Mouse (Mus musculus): ENCODE measurements around the gene Trpm8.

Gene Trpm8

GRCm38 (mm10) chr1:88284946-88285320, 7.5 kb downstream of the Trpm8 start:
- DNase-seq (ENCODE audit: low spot score) = no peak

GRCm38 (mm10) chr1:88285652-88286051, 8.2 kb downstream of the Trpm8 start:
- DNase-seq (ENCODE audit: low spot score) = no peak

GRCm38 (mm10) chr1:88286136-88286845, 8.8 kb downstream of the Trpm8 start:
- no peak for DNase-seq (ENCODE audit: low spot score)

- no peak for DNase-seq (ENCODE audit: low spot score)
Observed at GRCm38 (mm10) chr1:88286887-88287696, 9.6 kb downstream of the Trpm8 start.

GRCm38 (mm10) chr1:88287697-88287980, 10.2 kb downstream of the Trpm8 start:
- no peak for DNase-seq (ENCODE audit: low spot score)

- no peak for DNase-seq (ENCODE audit: low spot score)
Observed at GRCm38 (mm10) chr1:88288056-88288788, 10.8 kb downstream of the Trpm8 start.

DNA sequence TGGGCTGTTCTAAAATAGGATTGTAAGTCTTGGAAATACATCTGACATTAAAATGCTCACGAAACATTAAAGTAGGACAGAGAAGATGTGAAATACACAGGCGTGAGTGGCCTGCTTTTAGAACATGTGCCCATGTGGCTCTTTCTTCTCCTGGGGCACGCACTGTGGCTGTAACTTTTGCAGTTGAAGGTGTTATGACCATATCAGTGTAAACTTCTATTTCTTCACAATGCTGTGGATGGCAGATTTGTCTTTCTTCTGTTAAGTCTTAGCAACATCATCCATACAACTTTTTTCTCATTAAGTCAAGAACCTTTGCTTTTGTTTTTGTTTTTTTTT, 11.3 kb downstream of the Trpm8 start:
- DNase-seq (ENCODE audit: low spot score) = no peak

DNA sequence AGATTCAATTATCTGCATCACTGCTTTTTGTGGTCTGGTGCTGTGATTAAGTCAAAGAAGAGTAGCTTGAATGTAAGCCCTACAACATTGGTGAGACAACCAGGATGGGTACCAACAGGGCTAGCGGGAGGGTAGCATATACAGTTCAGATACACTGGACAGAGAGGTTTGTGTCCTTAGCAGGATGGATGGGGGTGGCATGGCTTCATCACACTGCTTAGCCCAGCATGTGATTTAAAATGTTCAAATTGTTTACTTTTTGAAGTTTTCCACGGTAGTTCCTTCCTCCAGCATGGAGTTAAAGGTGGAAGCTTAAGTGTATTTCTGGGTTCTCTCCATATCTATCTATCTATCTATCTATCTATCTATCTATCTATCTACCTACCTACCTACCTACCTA, 11.7 kb downstream of the Trpm8 start:
- DNase-seq (ENCODE audit: low spot score) = no peak

GRCm38 (mm10) chr1:88289917-88290316, 12.5 kb downstream of the Trpm8 start:
- no peak for DNase-seq (ENCODE audit: low spot score)

GRCm38 (mm10) chr1:88290511-88290910, 13.1 kb downstream of the Trpm8 start:
- no peak for DNase-seq (ENCODE audit: low spot score)

GRCm38 (mm10) chr1:88291409-88292005, 14.0 kb downstream of the Trpm8 start:
- no peak for DNase-seq (ENCODE audit: low spot score)

DNA sequence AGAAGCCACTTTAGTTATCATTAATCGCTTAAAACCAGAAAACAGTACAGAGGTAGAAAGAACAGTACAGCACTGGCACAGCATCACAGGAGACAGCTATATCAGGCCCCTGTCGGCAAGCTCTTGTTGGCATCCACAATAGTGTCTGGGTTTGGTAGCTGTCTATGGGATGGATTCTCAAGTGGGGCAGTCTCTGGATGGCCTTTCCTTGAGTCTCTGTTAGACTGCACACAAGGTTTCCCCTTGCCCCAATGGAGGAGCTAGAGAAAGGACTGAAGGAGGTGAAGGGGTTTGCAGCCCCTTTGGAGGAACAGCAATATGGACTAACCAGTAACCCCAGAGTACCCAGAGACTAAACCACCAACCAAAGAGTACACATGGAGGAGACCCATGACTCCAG, 14.6 kb downstream of the Trpm8 start:
- no peak for DNase-seq (ENCODE audit: low spot score)

DNA sequence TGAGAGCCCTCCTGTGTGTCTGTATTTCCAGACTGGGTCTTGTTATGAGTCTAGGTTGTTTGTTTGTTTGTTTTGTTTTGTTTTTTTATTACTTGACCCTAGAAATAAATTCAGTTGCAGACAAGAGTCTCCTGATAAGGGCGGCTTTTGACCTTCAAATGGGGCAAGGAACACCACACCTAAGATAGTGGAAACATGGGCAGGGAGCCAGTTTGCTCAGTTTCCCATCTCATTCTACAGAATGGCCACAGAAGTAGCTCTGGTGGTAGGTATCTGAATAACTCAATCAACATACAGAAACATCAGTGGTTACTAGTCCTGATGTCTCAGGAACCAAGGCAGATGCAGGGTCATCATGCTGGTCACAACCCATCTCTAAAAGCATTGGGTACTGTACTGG, 17.2 kb downstream of the Trpm8 start:
- DNase-seq (ENCODE audit: low spot score) = no peak

GRCm38 (mm10) chr1:88296171-88296920, 18.9 kb downstream of the Trpm8 start:
- DNase-seq (ENCODE audit: low spot score) = no peak

- no peak for DNase-seq (ENCODE audit: low spot score)
Observed at GRCm38 (mm10) chr1:88297480-88298258, 20.2 kb downstream of the Trpm8 start.

DNA sequence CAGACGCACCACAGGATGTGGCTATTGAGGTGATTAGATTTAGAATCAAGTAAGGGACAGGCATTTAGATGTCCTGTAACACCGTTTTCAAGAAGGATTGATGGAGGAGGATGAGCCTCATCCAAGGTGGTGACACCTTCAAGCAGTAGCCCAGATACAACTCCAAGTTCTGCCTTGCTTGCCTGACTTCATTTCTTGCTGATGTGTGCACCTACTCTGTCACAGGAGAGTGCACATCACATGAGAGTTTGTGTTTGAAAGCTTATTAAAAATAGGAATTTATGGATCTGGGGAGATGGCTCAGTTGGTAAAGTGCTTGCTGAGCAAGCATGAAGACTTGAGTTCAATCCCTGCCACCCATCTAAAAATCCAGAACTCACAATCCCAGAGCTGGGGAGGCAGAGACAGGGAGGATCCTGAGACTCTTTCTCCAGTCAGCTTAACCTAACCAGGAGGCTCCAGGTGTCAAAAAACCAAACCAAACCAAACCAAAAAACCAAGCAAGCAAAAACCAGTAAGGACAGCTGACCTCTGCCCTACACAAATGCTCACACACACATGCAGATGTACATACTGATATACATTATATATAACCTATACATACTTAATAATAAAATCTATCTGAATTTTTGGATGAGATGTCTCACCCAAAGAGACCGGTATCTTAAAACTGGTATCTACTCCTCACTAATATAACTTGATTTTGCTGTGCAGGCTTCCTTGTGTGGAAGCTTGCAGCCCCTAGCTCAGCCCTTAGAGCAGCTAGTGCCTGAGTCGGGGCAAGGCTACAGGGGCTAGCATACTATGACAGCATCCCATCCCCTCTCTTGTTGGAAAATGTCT, 21.4 kb downstream of the Trpm8 start:
- no peak for DNase-seq (ENCODE audit: low spot score)

- no peak for DNase-seq (ENCODE audit: low spot score)
Observed at GRCm38 (mm10) chr1:88299529-88299945, 22.1 kb downstream of the Trpm8 start.

GRCm38 (mm10) chr1:88300301-88301050, 23.0 kb downstream of the Trpm8 start:
- no peak for DNase-seq (ENCODE audit: low spot score)
